Mouse (Mus musculus) embryonic facial prominence, embryonic 13.5 days (tissue): ENCODE measurements at regions not wholly inside any gene's neighbourhood (a gene's known extent, or its start where the extent isn't known, plus 50 kb on each side); places are given as distances from the start of the nearest gene placed in this dataset.

Source experiments
- ATAC-seq: fragments of 200-750 bp; cut with Nextera tagmentation; 2 replicates; pipeline ENCODE4 v1.8.0; 2017; ENCODE audit warnings: low read depth; ENCODE audit not compliant: insufficient number of reproducible peaks, insufficient read depth, low FRiP score, low TSS enrichment
- H3K27ac ChIP-seq: fragments of 300-500 bp; sonication (generic); 2 replicates; pipeline ENCODE4 v1.5.1; 2015; ENCODE audit warnings: moderate library complexity, mild to moderate bottlenecking, inconsistent platforms
- H3K27me3 ChIP-seq: fragments of 300-500 bp; sonication (generic); 2 replicates; pipeline ENCODE4 v1.6.1; 2015; ENCODE audit warnings: mild to moderate bottlenecking, inconsistent platforms
- H3K36me3 ChIP-seq: fragments of 300-500 bp; sonication (generic); 2 replicates; pipeline ENCODE4 v1.6.1; 2015; ENCODE audit warnings: mild to moderate bottlenecking, inconsistent platforms
- H3K4me1 ChIP-seq: fragments of 300-500 bp; sonication (generic); 2 replicates; pipeline ENCODE4 v1.6.1; 2015; ENCODE audit warnings: inconsistent platforms
- H3K4me2 ChIP-seq: fragments of 300-500 bp; sonication (generic); 2 replicates; pipeline ENCODE4 v1.6.1; 2015; ENCODE audit warnings: moderate library complexity, mild to moderate bottlenecking, inconsistent platforms
- H3K4me3 ChIP-seq: fragments of 300-500 bp; sonication (generic); 2 replicates; pipeline ENCODE4 v1.5.1; 2015; ENCODE audit warnings: mild to moderate bottlenecking, inconsistent platforms
- H3K9ac ChIP-seq: fragments of 300-500 bp; sonication (generic); 2 replicates; pipeline ENCODE4 v1.6.1; 2015; ENCODE audit warnings: mild to moderate bottlenecking, inconsistent platforms
- H3K9me3 ChIP-seq: fragments of 300-500 bp; sonication (generic); 2 replicates; pipeline ENCODE4 v1.6.1; 2016; ENCODE audit warnings: inconsistent platforms
- WGBS: fragments of 180-500 bp; shearing (Covaris S2); methylation state at CpG from one replicate; pipeline ENCODE4 v1.1.7; 2015; ENCODE audit warnings: mixed read lengths; 5-methylcytosine and 5-hydroxymethylcytosine counted together

- Histone ChIP-seq H3K27me3 (no peaks in the 10 kb centered on the region), H3K9ac (no peak overlapping the region), H3K4me1 (no peaks in the 10 kb centered on the region), H3K36me3 (no peaks in the 10 kb centered on the region), H3K9me3 (no peaks in the 10 kb centered on the region), H3K4me3 (no peak overlapping the region), H3K4me2 (no peak overlapping the region), H3K27ac (no peak overlapping the region)
- no peak for ATAC-seq
- 79% methylated on average over 4 of the region's 4 CpGs for WGBS
Measured at GRCm38 (mm10) chr14:86178517-86178916, 962.5 kb downstream of the Diaph3 start.

DNA sequence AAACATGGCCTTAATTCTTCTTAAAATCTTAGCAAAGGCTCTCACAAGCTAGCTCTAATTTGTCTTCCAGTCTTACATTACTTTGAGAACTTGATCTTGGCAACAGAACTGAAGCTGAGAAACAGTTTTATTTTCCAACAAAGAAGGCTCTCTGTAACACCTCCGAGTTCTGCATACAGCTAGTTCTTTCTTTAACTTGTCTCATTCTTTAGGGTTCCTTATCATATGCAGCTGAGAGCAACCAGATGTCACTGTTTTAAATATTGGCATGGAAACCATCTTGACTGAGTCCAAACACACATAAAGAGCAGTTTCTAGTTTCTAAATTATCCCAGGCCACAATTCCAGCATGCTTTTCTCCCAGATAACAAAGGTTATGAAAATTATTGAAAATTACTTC, 969.9 kb downstream of the Diaph3 start:
- Histone ChIP-seq H3K27ac (no peak overlapping the region), H3K4me3 (no peak overlapping the region), H3K9ac (no peak overlapping the region), H3K27me3 (no peaks in the 10 kb centered on the region), H3K9me3 (no peaks in the 10 kb centered on the region), H3K4me1 (no peaks in the 10 kb centered on the region), H3K36me3 (no peaks in the 10 kb centered on the region), H3K4me2 (no peak overlapping the region)
- ATAC-seq: no peak
- WGBS: 59% methylated on average over 1 of the region's 1 CpGs

GRCm38 (mm10) chr14:86159151-86159550, 981.9 kb downstream of the Diaph3 start:
- Histone ChIP-seq H3K4me1 (no peaks in the 10 kb centered on the region), H3K9me3 (no peaks in the 10 kb centered on the region), H3K4me3 (no peak overlapping the region), H3K27ac (no peak overlapping the region), H3K9ac (no peak overlapping the region), H3K4me2 (no peak overlapping the region), H3K36me3 (no peaks in the 10 kb centered on the region), H3K27me3 (no peaks in the 10 kb centered on the region)
- ATAC-seq: no peak
- WGBS: 90% methylated on average over 10 of the region's 10 CpGs

- ATAC-seq: no peak
- H3K27me3 ChIP-seq: no peaks in the 10 kb centered on the region
Measured at GRCm38 (mm10) chr14:86154688-86155087, 986.3 kb downstream of the Diaph3 start.

DNA sequence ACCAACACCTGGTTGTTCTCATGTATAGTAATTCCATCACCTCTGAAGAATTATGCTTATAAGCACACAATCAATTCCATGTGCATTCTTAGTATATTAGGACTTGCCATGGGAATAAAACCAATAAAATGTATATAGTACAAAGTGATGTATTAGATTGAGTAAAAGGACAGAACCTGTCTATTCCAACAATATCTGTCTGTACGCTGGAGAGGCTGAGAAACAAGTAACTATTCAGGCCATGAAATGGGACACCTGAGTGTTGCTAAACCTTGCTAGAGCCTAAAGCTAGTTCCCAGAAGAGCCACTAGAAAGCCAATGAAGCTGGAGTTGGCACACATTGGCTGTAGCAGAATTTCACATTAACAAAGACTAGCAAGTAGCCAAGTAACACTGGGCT, 989.8 kb downstream of the Diaph3 start:
- no peak overlapping the region for H3K27ac ChIP-seq
- H3K9ac ChIP-seq: no peak overlapping the region
- H3K4me3 ChIP-seq: no peak overlapping the region
- H3K36me3 ChIP-seq: no peaks in the 10 kb centered on the region
- no peaks in the 10 kb centered on the region for H3K4me1 ChIP-seq
- no peak overlapping the region for H3K4me2 ChIP-seq
- 88% methylated on average over 1 of the region's 1 CpGs for WGBS
- H3K27me3 ChIP-seq: no peaks in the 10 kb centered on the region
- ATAC-seq: no peak
- H3K9me3 ChIP-seq: no peaks in the 10 kb centered on the region

More at GRCm38 (mm10) chr14:86154688-86155087, 986.3 kb downstream of the Diaph3 start:
- Histone ChIP-seq H3K4me2 (no peak overlapping the region), H3K9ac (no peak overlapping the region), H3K27ac (no peak overlapping the region), H3K36me3 (no peaks in the 10 kb centered on the region), H3K4me3 (no peak overlapping the region), H3K9me3 (no peaks in the 10 kb centered on the region), H3K4me1 (no peaks in the 10 kb centered on the region)
- WGBS: 93% methylated on average over 3 of the region's 3 CpGs

DNA sequence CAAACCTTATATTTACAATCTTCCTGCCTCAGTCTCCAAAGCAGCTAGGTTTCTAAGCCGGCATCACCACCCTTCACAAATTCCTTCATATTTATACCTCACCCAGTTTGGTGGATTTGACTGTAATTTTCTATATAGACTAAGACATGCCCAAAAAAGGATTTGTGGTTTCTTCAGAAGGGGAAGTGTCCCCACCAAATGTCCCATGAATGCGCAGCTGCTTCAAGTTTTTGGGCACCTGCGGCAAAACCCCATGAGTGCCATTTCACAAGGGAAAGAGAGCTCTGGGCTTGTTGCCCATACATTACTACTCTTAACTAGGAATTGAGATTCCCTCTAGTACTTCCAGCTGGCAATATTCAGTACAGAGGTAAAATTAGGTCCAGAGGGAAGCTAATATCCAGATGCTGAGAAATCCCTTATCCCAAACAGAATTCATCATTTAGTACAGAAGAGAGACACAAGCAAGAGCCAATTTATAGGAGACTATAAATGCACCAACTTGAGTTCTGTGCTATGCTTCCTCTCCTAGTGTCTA, 990.6 kb downstream of the Diaph3 start:
- Histone ChIP-seq H3K4me3 (no peak overlapping the region), H3K4me2 (no peak overlapping the region), H3K27ac (no peak overlapping the region), H3K9ac (no peak overlapping the region), H3K27me3 (no peaks in the 10 kb centered on the region), H3K4me1 (no peaks in the 10 kb centered on the region), H3K36me3 (no peaks in the 10 kb centered on the region), H3K9me3 (no peaks in the 10 kb centered on the region)
- 77% methylated on average over 3 of the region's 3 CpGs for WGBS
- ATAC-seq: no peak

DNA sequence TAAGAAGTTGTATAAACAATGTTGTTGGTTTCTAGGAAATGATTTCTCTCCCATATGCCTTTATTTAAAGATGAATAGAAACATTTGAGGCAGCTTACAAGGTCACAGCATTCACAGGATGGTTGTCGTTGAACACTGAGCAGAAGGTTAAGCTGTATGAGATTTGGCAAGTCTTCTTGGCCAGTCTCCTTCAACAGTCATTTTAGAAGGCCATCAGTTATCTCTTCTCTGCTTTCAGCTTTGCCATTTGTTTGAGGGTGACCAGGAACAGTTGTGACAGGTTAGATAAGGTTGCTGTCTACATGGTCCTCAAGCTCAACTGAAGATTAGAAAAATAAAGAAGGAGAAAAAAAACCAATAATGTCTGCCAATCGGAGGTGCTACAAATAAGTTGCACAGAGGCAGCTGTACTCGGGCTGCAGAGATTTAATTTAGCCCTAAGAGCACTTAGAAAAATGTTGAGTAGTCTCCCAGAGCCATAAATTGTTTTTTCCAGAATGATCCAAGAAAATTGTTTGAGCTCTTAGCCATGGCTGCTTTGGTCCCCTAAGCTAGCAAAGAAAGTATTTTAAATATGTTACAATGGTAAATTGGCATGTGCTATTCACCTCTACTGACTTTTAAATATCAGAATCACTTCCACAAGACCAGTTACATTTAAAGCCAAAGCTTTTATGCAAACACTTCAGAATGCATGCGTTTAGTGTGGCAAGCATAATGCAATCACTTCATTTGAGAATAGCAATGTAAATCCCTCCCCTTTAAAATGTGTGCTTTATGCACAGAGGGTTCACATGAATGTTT, 1025.6 kb downstream of the Diaph3 start:
- H3K27ac ChIP-seq: no peak overlapping the region
- no peaks in the 10 kb centered on the region for H3K9me3 ChIP-seq
- H3K9ac ChIP-seq: no peak overlapping the region
- H3K36me3 ChIP-seq: no peaks in the 10 kb centered on the region
- no peak for ATAC-seq
- no peaks in the 10 kb centered on the region for H3K4me1 ChIP-seq
- no peaks in the 10 kb centered on the region for H3K27me3 ChIP-seq
- 74% methylated on average over 4 of the region's 4 CpGs for WGBS
- no peak overlapping the region for H3K4me2 ChIP-seq
- no peak overlapping the region for H3K4me3 ChIP-seq

DNA sequence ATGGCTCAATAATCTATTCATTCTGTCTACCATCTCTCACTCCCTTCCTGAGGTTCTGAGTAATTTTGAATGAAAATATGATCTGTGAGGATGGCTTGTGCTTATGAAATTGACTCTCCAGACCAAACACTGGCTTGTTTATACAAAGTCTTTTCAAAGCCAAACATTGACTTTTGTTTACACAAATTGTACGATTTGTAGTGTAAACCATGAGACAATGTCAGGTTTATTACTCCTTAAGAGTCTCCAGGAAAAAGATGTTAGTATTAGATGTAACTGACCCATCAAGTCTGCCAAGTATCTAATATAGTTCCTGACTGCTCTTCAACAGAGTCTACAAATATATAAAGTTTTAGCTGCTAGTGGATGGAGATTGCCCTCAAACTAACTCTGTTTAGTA, 1039.5 kb downstream of the Diaph3 start:
- Histone ChIP-seq H3K4me2 (no peak overlapping the region), H3K9ac (no peak overlapping the region), H3K27ac (no peak overlapping the region), H3K4me3 (no peak overlapping the region), H3K4me1 (no peaks in the 10 kb centered on the region), H3K27me3 (no peaks in the 10 kb centered on the region), H3K36me3 (no peaks in the 10 kb centered on the region), H3K9me3 (no peaks in the 10 kb centered on the region)
- WGBS: 71% methylated on average over 1 of the region's 1 CpGs
- ATAC-seq: no peak

DNA sequence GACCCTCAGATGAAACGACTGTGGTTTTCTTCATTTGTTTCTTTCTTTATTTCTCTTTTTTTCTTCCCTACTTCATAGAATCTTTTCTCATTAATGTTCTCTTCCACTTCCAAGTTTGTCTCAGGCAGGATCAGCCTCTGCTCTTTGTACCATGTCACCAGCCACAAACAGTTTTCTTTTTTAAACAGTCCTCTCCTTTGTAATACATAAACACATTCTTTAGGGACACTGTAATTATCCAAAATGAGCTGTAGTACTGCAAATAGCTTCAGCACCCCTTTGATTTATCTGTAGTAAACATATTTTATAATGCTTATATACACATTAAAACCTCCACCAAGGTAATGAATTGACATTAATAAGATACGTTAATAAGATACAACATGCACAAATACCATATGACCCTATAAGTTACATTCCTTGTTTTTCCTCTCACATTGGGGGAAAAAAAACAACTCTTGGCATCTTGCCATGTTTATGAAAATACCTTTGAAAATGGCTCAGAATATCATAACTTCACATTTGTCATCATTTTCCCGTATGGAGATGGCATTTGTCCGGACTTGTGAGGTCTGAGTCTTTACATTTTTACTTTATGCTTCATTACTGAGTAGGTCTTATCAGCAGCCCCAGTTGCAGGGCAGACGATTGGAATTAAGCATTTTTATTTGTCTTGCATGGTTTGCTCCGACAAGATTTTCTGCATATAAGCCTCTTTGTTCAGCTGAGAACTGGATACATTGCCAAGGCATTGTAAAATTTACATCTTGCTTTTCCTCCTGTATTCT, 1070.5 kb downstream of the Diaph3 start:
- 55% methylated on average over 6 of the region's 6 CpGs for WGBS

GRCm38 (mm10) chr14:86069329-86069728, 1071.7 kb downstream of the Diaph3 start:
- Histone ChIP-seq H3K9ac (no peak overlapping the region), H3K9me3 (no peaks in the 10 kb centered on the region), H3K4me3 (no peak overlapping the region), H3K4me2 (no peak overlapping the region), H3K4me1 (0 out of 2 replicates have a peak, but pooled peaks cover 2% of the 10 kb centered on the region), H3K27ac (no peak overlapping the region), H3K27me3 (no peaks in the 10 kb centered on the region), H3K36me3 (no peaks in the 10 kb centered on the region)
- ATAC-seq: no peak
- 29% methylated on average over 1 of the region's 1 CpGs for WGBS

More for the DNA sequence above, 1070.5 kb downstream of the Diaph3 start:
- Histone ChIP-seq H3K4me3 (no peak overlapping the region), H3K4me1 (0 out of 2 replicates have a peak, but pooled peaks cover 2% of the 10 kb centered on the region), H3K4me2 (no peak overlapping the region), H3K27me3 (no peaks in the 10 kb centered on the region), H3K9me3 (no peaks in the 10 kb centered on the region), H3K9ac (no peak overlapping the region), H3K27ac (no peak overlapping the region), H3K36me3 (no peaks in the 10 kb centered on the region)
- no peak for ATAC-seq

DNA sequence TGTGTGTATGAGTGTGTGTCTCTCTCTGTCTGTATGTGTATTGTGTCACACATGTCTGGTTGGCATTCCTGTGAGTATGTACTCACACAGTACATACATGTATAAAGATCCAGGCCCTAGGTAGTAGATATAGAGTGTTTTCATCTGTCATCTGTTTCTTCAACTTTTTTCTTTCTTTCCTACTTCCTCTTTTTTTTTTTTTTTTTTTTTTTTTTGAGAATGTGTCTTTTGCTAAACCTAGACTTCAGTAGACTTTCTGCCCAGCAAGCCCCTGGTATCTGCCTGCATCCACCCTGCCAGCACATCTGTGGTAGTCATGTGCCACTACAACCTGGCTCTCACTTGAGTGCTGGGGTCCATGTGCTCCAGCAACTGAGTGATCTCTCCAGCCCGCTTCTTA, 1073.3 kb downstream of the Diaph3 start:
- no peak for ATAC-seq
- Histone ChIP-seq H3K9me3 (no peaks in the 10 kb centered on the region), H3K36me3 (no peaks in the 10 kb centered on the region), H3K4me2 (no peak overlapping the region), H3K4me3 (no peak overlapping the region), H3K27me3 (no peaks in the 10 kb centered on the region), H3K9ac (no peak overlapping the region), H3K27ac (no peak overlapping the region), H3K4me1 (0 out of 2 replicates have a peak, but pooled peaks cover 2% of the 10 kb centered on the region)
- WGBS: 86% methylated on average over 1 of the region's 1 CpGs

GRCm38 (mm10) chr14:86063620-86063943, 1077.5 kb downstream of the Diaph3 start:
- no peak for ATAC-seq
- 85% methylated on average over 3 of the region's 3 CpGs for WGBS
- Histone ChIP-seq H3K27ac (no peak overlapping the region), H3K27me3 (no peaks in the 10 kb centered on the region), H3K36me3 (no peaks in the 10 kb centered on the region), H3K9me3 (no peaks in the 10 kb centered on the region), H3K4me3 (no peak overlapping the region), H3K4me1 (no peaks in the 10 kb centered on the region), H3K9ac (no peak overlapping the region), H3K4me2 (no peak overlapping the region)
